Mouse (Mus musculus): ENCODE results near the gene Dek.

DNA sequence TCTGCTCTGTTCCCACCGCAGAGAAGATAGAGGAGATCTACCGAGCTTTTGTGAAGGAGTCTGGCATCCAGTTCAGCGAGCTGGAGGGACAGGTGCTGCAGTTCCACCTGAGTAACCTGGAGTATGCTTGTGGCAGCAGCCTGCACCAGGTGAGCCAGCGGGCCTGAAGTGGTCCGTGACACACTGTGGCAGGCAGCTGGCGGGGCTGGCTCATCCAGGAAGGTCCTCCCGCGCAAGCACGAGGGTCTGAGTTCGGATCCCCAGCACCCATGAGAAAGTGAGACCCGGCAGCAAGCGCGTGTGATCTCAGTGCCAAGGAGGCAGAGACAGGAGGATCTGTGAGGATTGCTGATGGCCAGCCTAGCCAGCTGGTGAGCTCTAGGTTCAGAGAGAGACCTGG, 34.1 kb downstream of the Dek start:
- TF ChIP-seq POLR2A (IDR thresholded peaks at IDR 0.05; ENCODE audit: borderline replicate concordance, extremely low read depth, insufficient read depth, insufficient read length, poor library complexity, severe bottlenecking) = no peak
- TF ChIP-seq CTCF (IDR thresholded peaks at IDR 0.05; ENCODE audit: borderline replicate concordance, extremely low read depth, insufficient read depth, insufficient read length) = no peak
